Mouse (Mus musculus): Measurements from ENCODE around the gene Etnk1.

DNA sequence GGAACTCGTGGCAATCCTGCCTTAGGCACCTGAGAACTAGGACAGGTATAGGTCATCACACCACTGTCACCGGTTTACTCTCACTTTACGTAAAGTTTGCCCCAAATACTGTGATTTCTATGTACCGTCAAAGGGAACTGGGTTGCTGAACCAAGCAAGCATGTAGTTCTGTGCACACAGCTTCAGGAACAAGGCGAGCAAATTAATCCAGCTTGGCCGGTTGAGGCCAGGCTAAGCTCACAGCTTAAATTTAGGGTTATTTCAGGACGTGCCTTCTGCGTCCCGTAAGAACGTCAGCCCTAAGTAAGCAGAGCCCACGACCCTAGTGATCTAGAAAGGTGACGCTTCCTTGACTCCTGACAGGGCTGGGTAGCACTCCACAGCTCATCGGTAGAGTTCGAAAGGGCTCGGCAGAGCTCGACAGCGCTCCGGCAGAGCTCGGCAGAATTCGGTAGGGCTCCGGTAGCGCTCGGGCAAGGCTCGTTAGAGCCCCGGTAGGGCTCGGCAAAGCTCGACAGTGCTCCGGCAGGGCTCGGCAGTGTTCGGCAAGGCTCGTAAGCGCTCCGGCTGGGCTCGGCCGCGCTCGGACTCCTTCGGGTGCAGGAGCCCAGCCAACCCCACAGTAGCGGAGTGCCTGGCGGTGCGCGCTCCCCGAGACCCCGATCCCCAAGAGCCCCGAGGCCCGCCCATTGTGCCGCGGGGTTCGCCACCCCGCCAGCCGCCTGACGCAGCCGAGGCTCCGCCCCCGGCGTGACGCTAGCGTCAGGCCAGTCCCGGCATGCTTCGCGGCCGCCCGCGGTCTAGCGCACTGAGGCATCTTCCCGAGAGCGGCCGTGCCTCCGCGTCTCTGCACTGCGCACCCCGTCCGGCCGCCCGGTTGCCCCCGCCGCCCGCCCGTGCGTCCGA is at the start of gene Etnk1:
- peak; percentile 28; the same call in 1 of the 2 replicates for TF ChIP-seq MXI1 (IDR thresholded peaks at IDR 0.05; ENCODE audit: low read depth, low read length)
- peak; percentile 58 for TF ChIP-seq USF1 (IDR thresholded peaks at IDR 0.05; ENCODE audit: low read depth, low read length)
- 0 out of 6 replicates have a peak, but pooled peaks of 1 of the 3 experiments have one; percentile 2 for TF ChIP-seq CTCF (IDR thresholded peaks at IDR 0.05 in 2 of 3, conservative IDR thresholded peaks at IDR 0.05 in 1 of 3; ENCODE audit: control insufficient read depth in 1 of 3, insufficient read depth in 1 of 3, low read depth in 2 of 3, low read length in 3 of 3, poor library complexity in 1 of 3, severe bottlenecking in 1 of 3)
- peak; percentile 69; the same call in 1 of the 2 replicates for TF ChIP-seq TCF12 (IDR thresholded peaks at IDR 0.05; ENCODE audit: low read depth, low read length)
- TF ChIP-seq POLR2A (IDR thresholded peaks at IDR 0.05; ENCODE audit: control insufficient read depth in 1 of 2, insufficient read depth in 1 of 2, low read depth in 1 of 2, low read length in 2 of 2, poor library complexity in 1 of 2): peak; percentile 88 to 91; a peak in 3 of 4 replicates

Data from MEL (cell line).